ENCODE assay signal across 27 mouse cellular contexts in genomic region chr16:30880682-30881081, GRCm38 (mm10).
A peak's percentile ranks its signal among the peaks of the same experiment; 100 is the strongest.
DNase-seq lines count a peak whose midpoint lies in the region; ATAC-seq and TF ChIP-seq lines count a peak whose summit lies in the region.
"Had no signal": no experiment of that assay in that cellular context is flagged by ENCODE, and none has a peak within 500 bp of the region (broad histone marks: within the 10 kb centered on the region; RNA-seq: fewer than 3 reads in every experiment).

No protein-coding gene starts in this region.

- peak overlapping the region; percentile 5; the same call in 1 of the 2 replicates for H3K27ac ChIP-seq in hindbrain, embryonic 10.5 days
- no peak overlapping the region for H3K27ac ChIP-seq in hindbrain, postnatal 0 days
- no peak overlapping the region for H3K27ac ChIP-seq in liver, embryonic 11.5 days (ENCODE audit: low read depth, low read length)
- H3K27ac ChIP-seq: embryonic facial prominence, embryonic 12.5 days; embryonic facial prominence, embryonic 15.5 days; forebrain, embryonic 10.5 days; forebrain, embryonic 12.5 days had no signal

- ATAC-seq in hindbrain, postnatal 0 days = no peak
- no peak for ATAC-seq in liver, embryonic 11.5 days (replicated peaks; ENCODE audit: low FRiP score)
- ATAC-seq: CD4-positive, CD25-positive, alpha-beta regulatory T cell, adult 4 months; forebrain, embryonic 14.5 days; forebrain, embryonic 16.5 days had no signal

- no peak overlapping the region for H3K4me2 ChIP-seq in hindbrain, postnatal 0 days (ENCODE audit: low read depth, low read length)
- no peak overlapping the region for H3K4me2 ChIP-seq in liver, embryonic 11.5 days
- H3K4me2 ChIP-seq: embryonic facial prominence, embryonic 12.5 days; embryonic facial prominence, embryonic 15.5 days; forebrain, embryonic 12.5 days had no signal

- no peak for DNase-seq in hindbrain, embryonic 10.5 days (ENCODE audit: low spot score)
- DNase-seq in hindbrain, postnatal 0 days (ENCODE audit: low spot score) = no peak
- peak; percentile 35 for DNase-seq in 3T3-L1 (ENCODE audit: low read depth, low spot score)
- DNase-seq in NIH3T3 (ENCODE audit: low read depth) = peak; percentile 57
- no peak for DNase-seq in liver, embryonic 11.5 days (ENCODE audit: low spot score)
- no peak for DNase-seq in frontal cortex, adult 2 months (ENCODE audit: extremely low spot score in 1 of 2, low spot score in 1 of 2)
- DNase-seq: adrenal gland, adult 2 months; adrenal gland, postnatal 10 days; adrenal gland, postnatal 25 days; B cell, adult 2 months; cerebellum, adult 11 months; cerebellum, adult 18-20 months; cerebellum, adult 8-10 months; cerebellum, adult 9-11 months; cerebellum, postnatal 14 days; cerebellum, postnatal 36 days; embryo, embryonic 11 days had no signal

- H3K36me3 ChIP-seq in hindbrain, embryonic 10.5 days = no peaks in the 10 kb centered on the region
- no peaks in the 10 kb centered on the region for H3K36me3 ChIP-seq in hindbrain, postnatal 0 days (ENCODE audit: insufficient read depth, low read length)
- no peaks in the 10 kb centered on the region for H3K36me3 ChIP-seq in liver, embryonic 11.5 days (ENCODE audit: control insufficient read depth, insufficient read depth, low read length)
- H3K36me3 ChIP-seq: embryonic facial prominence, embryonic 12.5 days; embryonic facial prominence, embryonic 15.5 days; forebrain, embryonic 10.5 days; forebrain, embryonic 12.5 days; G1E had no signal

- no peak overlapping the region for H3K4me3 ChIP-seq in hindbrain, embryonic 10.5 days
- no peak overlapping the region for H3K4me3 ChIP-seq in hindbrain, postnatal 0 days (ENCODE audit: low read length)
- no peak overlapping the region for H3K4me3 ChIP-seq in liver, embryonic 11.5 days (ENCODE audit: low read depth, low read length)
- H3K4me3 ChIP-seq: embryonic facial prominence, embryonic 12.5 days; embryonic facial prominence, embryonic 15.5 days; erythroblast, embryonic 14.5 days; forebrain, embryonic 10.5 days; forebrain, embryonic 12.5 days had no signal

- no peak for TF ChIP-seq CTCF in hindbrain, postnatal 0 days (IDR thresholded peaks at IDR 0.05; ENCODE audit: low read depth)

- H3K27me3 ChIP-seq in hindbrain, embryonic 10.5 days (ENCODE audit: insufficient read depth, poor library complexity, severe bottlenecking) = no peaks in the 10 kb centered on the region
- H3K27me3 ChIP-seq in hindbrain, postnatal 0 days (ENCODE audit: insufficient read depth, low read length) = no peaks in the 10 kb centered on the region
- no peaks in the 10 kb centered on the region for H3K27me3 ChIP-seq in liver, embryonic 11.5 days (replicated peaks; ENCODE audit: control insufficient read depth, insufficient read depth, low read length)
- H3K27me3 ChIP-seq: CH12.LX; embryonic facial prominence, embryonic 15.5 days; forebrain, embryonic 12.5 days had no signal

- no peak overlapping the region for H3K9ac ChIP-seq in hindbrain, postnatal 0 days (replicated peaks; ENCODE audit: low read length)
- H3K9ac ChIP-seq in liver, embryonic 11.5 days (ENCODE audit: low read depth, low read length) = no peak overlapping the region
- H3K9ac ChIP-seq: embryonic facial prominence, embryonic 12.5 days; embryonic facial prominence, embryonic 15.5 days; forebrain, embryonic 12.5 days had no signal

- H3K9me3 ChIP-seq in hindbrain, embryonic 10.5 days = no peaks in the 10 kb centered on the region
- H3K9me3 ChIP-seq in hindbrain, postnatal 0 days (ENCODE audit: low read length) = no peaks in the 10 kb centered on the region
- H3K9me3 ChIP-seq in liver, embryonic 11.5 days (ENCODE audit: control insufficient read depth, low read length) = no peaks in the 10 kb centered on the region
- H3K9me3 ChIP-seq: embryonic facial prominence, embryonic 12.5 days; embryonic facial prominence, embryonic 15.5 days; forebrain, embryonic 10.5 days; forebrain, embryonic 12.5 days; G1E had no signal

- WGBS in hindbrain, embryonic 10.5 days = 94% methylated on average over 3 of the region's 3 CpGs
- WGBS in hindbrain, postnatal 0 days = 99% methylated on average over 3 of the region's 3 CpGs
- WGBS in liver, embryonic 11.5 days = 91% methylated on average over 3 of the region's 3 CpGs

- peaks cover 14% of the 10 kb centered on the region for H3K4me1 ChIP-seq in hindbrain, embryonic 10.5 days (replicated peaks)
- H3K4me1 ChIP-seq in hindbrain, postnatal 0 days (ENCODE audit: insufficient read depth, low read length) = peaks cover 3% of the 10 kb centered on the region; the same call in 1 of the 2 replicates
- no peaks in the 10 kb centered on the region for H3K4me1 ChIP-seq in liver, embryonic 11.5 days (replicated peaks; ENCODE audit: control insufficient read depth, insufficient read depth, low read length)
- H3K4me1 ChIP-seq: embryonic facial prominence, embryonic 12.5 days; embryonic facial prominence, embryonic 15.5 days had no signal

Comparison
In these comparisons a context has a peak if more than half of its experiments do, and no peak if none do; other contexts are left out.
1. DNase-seq: peak in 3T3-L1 (single experiment) and NIH3T3 (single experiment); none in hindbrain, embryonic 10.5 days (single experiment), hindbrain, postnatal 0 days (single experiment), liver, embryonic 11.5 days (single experiment) and frontal cortex, adult 2 months (0 of 2).